Mouse (Mus musculus) ovary, postnatal 14 days (tissue): ENCODE measurements around the gene Csmd2.

Experiments used
- DNase-seq: peaks from one replicate; pipeline ENCODE4 v3.0.0; 2022; ENCODE audit warnings: low spot score

The Csmd2 gene

GRCm38 (mm10) chr4:128613326-128613725 lies 625.7 kb downstream of the Csmd2 start:
- no peak for DNase-seq

- no peak for DNase-seq
These were observed 628.1 kb downstream of the Csmd2 start for GRCm38 (mm10) chr4:128615761-128616160.
